In the genomic region with DNA sequence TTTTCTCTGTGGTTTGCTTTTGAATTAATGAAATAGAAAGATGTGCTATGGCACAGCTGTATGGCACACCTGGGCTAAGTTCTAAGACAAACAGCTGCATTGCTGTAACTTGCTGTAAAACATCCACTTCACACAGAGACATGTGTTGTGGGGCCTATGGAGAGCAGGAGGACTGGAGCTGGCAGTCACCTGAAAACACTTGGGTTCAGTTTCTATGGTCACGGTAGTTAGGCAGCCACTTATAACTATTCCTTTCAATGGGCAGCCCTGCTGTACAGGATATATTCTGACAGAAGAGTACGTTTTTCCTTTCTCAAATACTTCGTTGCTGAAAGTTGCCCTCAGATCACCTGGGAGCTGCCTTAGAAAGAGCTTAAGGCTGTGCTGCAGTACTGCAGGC, we compare ENCODE assay signal across 28 mouse cellular contexts.
"Had no signal": no experiment of that assay in that cellular context is flagged by ENCODE, and none has a peak within 500 bp of the region (broad histone marks: within the 10 kb centered on the region; RNA-seq: fewer than 3 reads in every experiment).

No protein-coding gene starts in this region.

- H3K9me3 ChIP-seq: embryonic facial prominence, embryonic 12.5 days; embryonic facial prominence, embryonic 13.5 days; embryonic facial prominence, embryonic 15.5 days; forebrain, embryonic 10.5 days; forebrain, embryonic 12.5 days; forebrain, embryonic 13.5 days; forebrain, embryonic 15.5 days had no signal

- H3K27ac ChIP-seq: embryonic facial prominence, embryonic 10.5 days; embryonic facial prominence, embryonic 12.5 days; embryonic facial prominence, embryonic 13.5 days; embryonic facial prominence, embryonic 15.5 days; forebrain, embryonic 10.5 days; forebrain, embryonic 12.5 days; forebrain, embryonic 13.5 days; forebrain, embryonic 15.5 days; gastrocnemius, adult 2 months had no signal

- DNase-seq: cerebellum, adult 18-20 months; cerebellum, adult 2 months; cerebellum, adult 8-10 months; cerebellum, adult 9-10 months; cerebellum, adult 9-11 months; cerebellum, postnatal 10 days; cerebellum, postnatal 14 days; cerebellum, postnatal 25 days; cerebellum, postnatal 36 days; embryo, embryonic 11 days; forebrain, postnatal 0 days; gastrocnemius, adult 2 months; gastrocnemius, postnatal 10 days; gastrocnemius, postnatal 14 days; gastrocnemius, postnatal 25 days; gastrocnemius, postnatal 36 days; heart, adult 18-20 months had no signal

- H3K9ac ChIP-seq: embryonic facial prominence, embryonic 12.5 days; embryonic facial prominence, embryonic 13.5 days; embryonic facial prominence, embryonic 15.5 days; forebrain, embryonic 12.5 days; forebrain, embryonic 13.5 days; forebrain, embryonic 15.5 days; forebrain, postnatal 0 days had no signal

- ATAC-seq: forebrain, embryonic 13.5 days; forebrain, embryonic 14.5 days; forebrain, embryonic 15.5 days; forebrain, embryonic 16.5 days; forebrain, postnatal 0 days had no signal

- H3K4me1 ChIP-seq: embryonic facial prominence, embryonic 10.5 days; embryonic facial prominence, embryonic 12.5 days; embryonic facial prominence, embryonic 13.5 days; embryonic facial prominence, embryonic 15.5 days; forebrain, embryonic 10.5 days; forebrain, embryonic 12.5 days; forebrain, embryonic 13.5 days; forebrain, embryonic 15.5 days had no signal

- H3K4me3 ChIP-seq: embryonic facial prominence, embryonic 10.5 days; embryonic facial prominence, embryonic 12.5 days; embryonic facial prominence, embryonic 13.5 days; embryonic facial prominence, embryonic 15.5 days; erythroblast, embryonic 14.5 days; forebrain, embryonic 10.5 days; forebrain, embryonic 12.5 days; forebrain, embryonic 13.5 days; forebrain, embryonic 15.5 days; gastrocnemius, adult 2 months had no signal

- H3K36me3 ChIP-seq: embryonic facial prominence, embryonic 10.5 days; embryonic facial prominence, embryonic 12.5 days; embryonic facial prominence, embryonic 13.5 days; embryonic facial prominence, embryonic 15.5 days; forebrain, embryonic 10.5 days; forebrain, embryonic 12.5 days; forebrain, embryonic 15.5 days had no signal

- H3K4me2 ChIP-seq: embryonic facial prominence, embryonic 12.5 days; embryonic facial prominence, embryonic 13.5 days; embryonic facial prominence, embryonic 15.5 days; forebrain, embryonic 12.5 days; forebrain, embryonic 13.5 days; forebrain, embryonic 15.5 days had no signal

- H3K27me3 ChIP-seq: embryonic facial prominence, embryonic 12.5 days; embryonic facial prominence, embryonic 13.5 days; embryonic facial prominence, embryonic 15.5 days; forebrain, embryonic 12.5 days; forebrain, embryonic 13.5 days; forebrain, embryonic 15.5 days had no signal
